In the genomic region with DNA sequence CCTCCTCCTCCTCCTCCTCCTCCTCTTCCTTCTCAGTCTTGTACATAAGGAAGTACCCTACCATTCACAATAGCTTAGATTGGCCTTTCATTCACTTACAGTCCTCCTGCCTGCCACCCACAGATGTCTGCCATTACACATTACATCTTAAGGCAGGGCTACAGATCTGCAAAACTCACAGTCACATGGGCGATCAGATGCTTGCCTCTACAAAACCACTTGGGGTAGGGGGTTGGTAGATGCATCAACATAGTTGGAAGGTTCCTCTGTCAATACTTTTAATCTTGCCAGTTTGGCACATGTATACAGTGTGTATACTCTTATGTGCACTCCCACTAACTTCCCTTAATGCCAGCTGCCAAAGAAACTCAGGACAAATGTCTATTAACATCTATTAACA, we compare ENCODE assay signal across 16 mouse cellular contexts.
"Had no signal": no experiment of that assay in that cellular context is flagged by ENCODE, and none has a peak within 500 bp of the region (broad histone marks: within the 10 kb centered on the region; RNA-seq: fewer than 3 reads in every experiment).

No protein-coding gene starts in this region.

- H3K27me3 ChIP-seq: midbrain, embryonic 13.5 days; neural tube, embryonic 13.5 days; neural tube, embryonic 15.5 days; stomach, embryonic 15.5 days had no signal

- DNase-seq: lung, adult 18-20 months; lung, embryonic 14.5 days; lung, postnatal 10 days; lung, postnatal 4 days; right cerebral cortex, postnatal 14 days; thymus, adult 18-20 months; thymus, postnatal 14 days; thymus, postnatal 36 days had no signal

- H3K4me2 ChIP-seq: lung, embryonic 14.5 days; midbrain, embryonic 13.5 days; neural tube, embryonic 13.5 days; neural tube, embryonic 15.5 days; stomach, embryonic 15.5 days had no signal

- H3K4me3 ChIP-seq: midbrain, embryonic 10.5 days; midbrain, embryonic 13.5 days; myocyte; neural tube, embryonic 13.5 days; neural tube, embryonic 15.5 days; stomach, embryonic 15.5 days had no signal

- ATAC-seq: midbrain, embryonic 13.5 days; midbrain, embryonic 16.5 days had no signal

- H3K36me3 ChIP-seq: midbrain, embryonic 10.5 days; midbrain, embryonic 13.5 days; neural tube, embryonic 13.5 days; neural tube, embryonic 15.5 days; stomach, embryonic 15.5 days had no signal

- H3K4me1 ChIP-seq: midbrain, embryonic 10.5 days; midbrain, embryonic 13.5 days; neural tube, embryonic 13.5 days; neural tube, embryonic 15.5 days; stomach, embryonic 15.5 days had no signal

- H3K9ac ChIP-seq: liver, embryonic 14.5 days; lung, embryonic 14.5 days; midbrain, embryonic 13.5 days; neural tube, embryonic 13.5 days; neural tube, embryonic 15.5 days; stomach, embryonic 15.5 days had no signal

- H3K27ac ChIP-seq: liver, embryonic 14.5 days; midbrain, embryonic 10.5 days; midbrain, embryonic 13.5 days; neural tube, embryonic 13.5 days; neural tube, embryonic 15.5 days; stomach, embryonic 15.5 days had no signal

- H3K9me3 ChIP-seq: midbrain, embryonic 10.5 days; midbrain, embryonic 13.5 days; neural tube, embryonic 13.5 days; neural tube, embryonic 15.5 days; stomach, embryonic 15.5 days had no signal
